Mouse (Mus musculus) heart, embryonic 11.5 days (tissue): ENCODE data around the gene Usp49. TPM values are rescaled to one million over a fixed set of nuclear protein-coding genes. Genes with fewer than 3 reads are reported as not detected.
A peak's percentile ranks its signal among the peaks of the same experiment; 100 is the strongest.
"Not testable (repeated sequence)": the region's sequence is repeated elsewhere in the genome, so short reads cannot be mapped to it uniquely, and the experiment has no call there.

ENCODE experiments used
- ATAC-seq: fragments of 200-750 bp; cut with Nextera tagmentation; replicated peaks from 2 replicates; pipeline ENCODE4 v1.8.0; 2017; ENCODE audit warnings: moderate library complexity; ENCODE audit not compliant: insufficient number of reproducible peaks, low FRiP score, low TSS enrichment
- H3K27ac ChIP-seq: fragments of 300-500 bp; sonication (generic); 2 replicates; pipeline ENCODE4 v1.5.1; 2014; ENCODE audit warnings: mild to moderate bottlenecking, low read depth, low read length
- H3K27me3 ChIP-seq: fragments of 300-500 bp; sonication (generic); 2 replicates; pipeline ENCODE4 v1.6.1; 2014; ENCODE audit warnings: mild to moderate bottlenecking, low read length, mixed read lengths; ENCODE audit not compliant: control insufficient read depth, insufficient read depth
- H3K36me3 ChIP-seq: fragments of 300-500 bp; sonication (generic); 2 replicates; pipeline ENCODE4 v1.6.1; 2014; ENCODE audit warnings: mild to moderate bottlenecking, low read length, moderate library complexity, mixed read lengths; ENCODE audit not compliant: control insufficient read depth, insufficient read depth
- H3K4me1 ChIP-seq: fragments of 300-500 bp; sonication (generic); 2 replicates; pipeline ENCODE4 v1.6.1; 2014; ENCODE audit warnings: low read length; ENCODE audit not compliant: control insufficient read depth, insufficient read depth
- H3K4me2 ChIP-seq: fragments of 300-500 bp; sonication (generic); 2 replicates; pipeline ENCODE4 v1.6.1; 2014; ENCODE audit warnings: mild to moderate bottlenecking, moderate library complexity
- H3K4me3 ChIP-seq: fragments of 300-500 bp; sonication (generic); 2 replicates; pipeline ENCODE4 v1.5.1; 2014; ENCODE audit warnings: low read depth, low read length
- H3K9ac ChIP-seq: fragments of 300-500 bp; sonication (generic); 2 replicates; pipeline ENCODE4 v1.6.1; 2014; ENCODE audit warnings: mild to moderate bottlenecking, low read depth, low read length, moderate library complexity
- H3K9me3 ChIP-seq: fragments of 300-500 bp; sonication (generic); replicated peaks from 2 replicates; pipeline ENCODE4 v1.6.1; 2016; ENCODE audit warnings: low read length; ENCODE audit not compliant: control insufficient read depth
- WGBS: fragments of 180-500 bp; shearing (Covaris S2); extraction: QIAGEN DNeasy Blood & Tissue Kit; methylation state at CpG from one replicate; pipeline ENCODE4 v1.1.7; 2014; ENCODE audit not compliant: insufficient replicate concordance; 5-methylcytosine and 5-hydroxymethylcytosine counted together
- polyA plus RNA-seq: library from polyadenylated mRNA; unstranded; fragments of >200 nt; fragmentation: Nextera tagmentation; extraction: Ambion mirVana; gene quantifications from 2 replicates; pipeline ENCODE4 v1.2.1, GENCODE M21; 2014

Gene Usp49
- polyA plus RNA-seq, 1 experiment from 2014 or later = 3.7 TPM

DNA sequence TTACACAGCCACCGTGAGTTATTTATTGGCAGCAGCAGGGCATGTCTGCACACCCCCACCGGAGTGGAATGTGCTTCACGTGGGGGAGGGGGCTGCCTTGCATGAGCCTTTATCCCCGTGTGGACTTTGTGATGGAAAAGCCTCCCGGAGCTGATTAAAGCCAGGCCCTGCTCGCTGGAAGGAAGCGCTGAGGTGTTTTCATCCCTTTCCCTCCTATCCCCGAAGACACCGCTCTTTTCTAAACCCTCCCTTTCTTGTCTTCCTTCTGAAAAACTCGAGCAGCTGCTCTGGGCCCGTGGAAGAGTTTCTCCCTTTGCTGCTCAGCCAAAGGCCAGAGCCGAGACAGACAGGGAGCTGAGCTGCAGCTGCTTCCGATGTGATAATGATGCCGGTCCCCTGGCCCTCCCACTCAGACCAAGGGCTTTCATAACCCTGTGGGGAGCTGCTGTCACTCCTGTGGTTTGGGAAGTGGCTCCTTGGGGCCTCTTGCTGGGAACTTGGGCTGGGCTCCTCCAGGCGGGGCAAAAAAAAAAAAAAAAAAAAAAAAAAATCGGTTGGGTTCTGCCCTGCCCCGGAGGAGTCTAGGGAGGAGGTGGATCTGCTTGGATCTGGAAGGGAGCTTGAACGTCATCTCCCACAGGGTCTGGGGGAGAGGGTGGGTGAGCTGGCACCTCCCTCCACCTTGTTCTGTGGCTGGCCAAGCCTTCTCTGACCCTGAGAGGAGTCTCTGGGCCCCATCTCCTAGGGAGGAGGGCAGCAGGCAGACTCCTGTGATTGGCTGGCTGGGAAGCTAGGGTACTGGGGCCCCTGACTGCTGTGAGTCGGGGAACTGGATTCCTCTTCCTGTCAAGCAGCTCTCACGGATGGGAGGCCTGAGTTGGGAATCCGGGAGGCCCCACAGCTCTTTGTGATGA lies 35.0 kb upstream of the Usp49 start:
- WGBS = under 1% methylated on average over 20 of the region's 21 CpGs
- H3K4me1 ChIP-seq = peaks cover 40% of the 10 kb centered on the region

DNA sequence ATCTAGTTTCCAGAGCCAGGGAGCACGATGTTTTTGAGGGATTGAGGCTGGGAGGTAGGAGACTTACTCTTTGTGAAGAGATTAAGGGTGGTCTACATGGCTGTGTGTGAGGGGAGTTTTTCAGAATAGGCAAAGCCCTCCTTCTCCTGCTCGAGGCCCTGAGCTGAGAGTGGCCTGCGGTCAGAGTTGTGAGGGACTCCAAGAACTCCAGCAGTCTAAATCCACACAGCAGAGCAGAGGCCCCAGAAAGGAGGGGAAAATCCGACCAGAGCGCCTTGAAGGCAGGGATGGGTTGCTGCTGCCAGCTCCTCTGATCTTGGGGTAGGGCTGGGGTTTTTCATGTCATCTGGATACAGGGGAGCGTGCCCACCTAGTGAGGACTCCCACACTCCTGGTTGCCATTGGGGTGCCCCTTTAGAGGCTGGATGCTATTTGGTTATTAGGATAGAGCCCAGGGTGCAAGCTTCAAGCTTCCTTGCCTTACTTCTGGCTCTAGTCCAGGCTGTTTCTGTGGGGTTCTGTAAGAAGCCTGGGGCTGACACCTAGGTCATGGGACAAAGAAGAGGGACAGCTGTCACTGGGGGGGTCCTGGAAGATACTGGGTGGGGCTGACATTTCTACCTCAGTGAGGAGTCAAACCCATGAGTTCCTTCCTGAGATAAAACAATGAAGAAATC lies 34.2 kb upstream of the Usp49 start:
- Histone ChIP-seq H3K27ac (peak overlapping the region; percentile 97), H3K36me3 (peaks cover 16% of the 10 kb centered on the region), H3K9me3 (no peaks in the 10 kb centered on the region), H3K4me3 (peak overlapping the region; percentile 93), H3K9ac (peak overlapping the region; percentile 97), H3K4me2 (peak overlapping the region; percentile 96), H3K27me3 (no peaks in the 10 kb centered on the region), H3K4me1 (peaks cover 35% of the 10 kb centered on the region)
- no peak for ATAC-seq
- 32% methylated on average over 6 of the region's 6 CpGs for WGBS

More for the DNA sequence above, 35.0 kb upstream of the Usp49 start:
- Histone ChIP-seq H3K4me3 (peak overlapping the region; percentile 93), H3K9me3 (no peaks in the 10 kb centered on the region), H3K27me3 (no peaks in the 10 kb centered on the region), H3K27ac (peak overlapping the region; percentile 97), H3K4me2 (peak overlapping the region; percentile 96), H3K36me3 (peaks cover 11% of the 10 kb centered on the region), H3K9ac (peak overlapping the region; percentile 97)
- ATAC-seq = peak; percentile 76

DNA sequence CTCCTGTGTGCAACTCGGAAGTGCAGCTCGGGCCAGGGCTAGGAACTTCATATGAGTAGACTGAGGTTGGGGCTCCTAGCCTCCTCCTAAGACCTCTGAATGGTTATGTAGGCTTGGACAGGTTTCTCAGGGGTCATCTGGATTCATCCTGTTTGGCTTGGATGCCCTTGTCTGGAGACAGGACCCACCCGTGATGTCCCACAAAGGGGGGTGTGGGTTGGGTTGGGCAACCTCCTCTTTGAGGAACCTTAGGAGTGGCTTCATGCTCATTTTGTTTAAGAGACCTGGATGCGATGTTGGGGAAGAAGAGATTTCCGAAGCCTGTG lies 33.7 kb upstream of the Usp49 start:
- no peak for ATAC-seq
- 66% methylated on average over 5 of the region's 5 CpGs for WGBS
- Histone ChIP-seq H3K27ac (peak overlapping the region; percentile 97), H3K9me3 (no peaks in the 10 kb centered on the region), H3K36me3 (peaks cover 21% of the 10 kb centered on the region), H3K4me2 (peak overlapping the region; percentile 96), H3K27me3 (no peaks in the 10 kb centered on the region), H3K9ac (peak overlapping the region; percentile 97), H3K4me1 (peaks cover 34% of the 10 kb centered on the region), H3K4me3 (peak overlapping the region; percentile 93)

DNA sequence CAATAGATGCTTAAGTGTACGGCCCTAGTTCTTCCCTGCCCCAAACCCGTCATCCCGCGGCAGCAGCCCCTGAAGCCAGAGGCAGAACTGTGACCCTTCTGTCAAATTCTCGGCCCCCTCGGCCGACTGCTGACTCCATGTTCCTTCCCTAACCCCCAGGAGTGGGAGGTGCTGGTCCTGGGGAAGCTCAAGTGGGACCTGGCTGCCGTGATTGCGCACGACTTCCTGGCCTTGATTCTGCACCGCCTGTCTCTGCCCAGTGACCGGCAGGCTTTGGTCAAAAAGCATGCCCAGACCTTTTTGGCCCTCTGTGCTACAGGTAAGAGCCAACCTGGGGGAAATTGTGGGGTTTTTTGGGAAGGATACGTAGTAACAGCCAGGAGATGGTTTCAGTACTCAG lies 33.2 kb upstream of the Usp49 start:
- H3K36me3 ChIP-seq = peaks cover 26% of the 10 kb centered on the region
- ATAC-seq = no peak
- no peaks in the 10 kb centered on the region for H3K9me3 ChIP-seq
- 51% methylated on average over 13 of the region's 13 CpGs for WGBS
- H3K4me3 ChIP-seq = peak overlapping the region; percentile 93
- peak overlapping the region; percentile 97 for H3K27ac ChIP-seq
- H3K9ac ChIP-seq = peak overlapping the region; percentile 97
- peak overlapping the region; percentile 96 for H3K4me2 ChIP-seq
- H3K27me3 ChIP-seq = no peaks in the 10 kb centered on the region
- peaks cover 34% of the 10 kb centered on the region for H3K4me1 ChIP-seq

DNA sequence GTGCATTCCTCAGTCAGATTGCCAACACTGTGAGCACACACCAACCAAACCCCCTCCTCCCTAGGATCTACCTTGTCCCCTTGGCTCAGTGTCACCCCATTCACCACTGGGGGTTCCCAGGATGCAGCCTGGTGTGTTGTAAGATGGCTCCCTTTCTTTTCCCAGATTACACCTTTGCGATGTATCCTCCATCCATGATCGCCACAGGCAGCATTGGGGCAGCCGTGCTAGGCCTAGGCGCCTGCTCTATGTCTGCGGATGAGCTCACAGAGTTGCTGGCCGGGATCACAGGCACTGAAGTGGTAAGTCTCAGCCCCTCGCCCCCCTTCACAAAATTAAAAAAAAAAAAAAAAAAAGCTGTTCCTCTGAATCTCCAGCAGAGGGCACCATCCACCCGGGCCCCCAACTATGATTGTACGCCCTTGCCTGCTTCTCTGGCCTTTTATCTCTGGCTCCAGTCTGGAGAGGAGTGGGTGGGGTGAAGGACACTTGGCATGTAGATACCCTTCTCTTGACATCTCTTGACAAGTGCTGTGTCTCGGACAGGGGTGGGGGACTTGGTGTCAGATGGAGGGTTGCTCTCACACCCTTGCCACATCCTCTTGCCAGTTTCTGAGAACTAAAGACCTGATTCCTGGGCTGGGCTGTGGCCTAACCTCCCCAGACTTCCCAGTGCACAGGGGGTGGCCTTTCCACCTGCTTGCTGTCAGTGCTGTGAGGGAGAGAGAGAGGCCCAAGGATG lies 32.5 kb upstream of the Usp49 start:
- Histone ChIP-seq H3K36me3 (peaks cover 30% of the 10 kb centered on the region), H3K4me3 (peak overlapping the region; percentile 93; the same call in 1 of the 2 replicates), H3K9ac (peak overlapping the region; percentile 97), H3K27ac (peak overlapping the region; percentile 97), H3K27me3 (no peaks in the 10 kb centered on the region), H3K9me3 (no peaks in the 10 kb centered on the region), H3K4me2 (peak overlapping the region; percentile 96), H3K4me1 (peaks cover 28% of the 10 kb centered on the region)
- 20% methylated on average over 10 of the region's 10 CpGs for WGBS
- ATAC-seq = peak; percentile 36

DNA sequence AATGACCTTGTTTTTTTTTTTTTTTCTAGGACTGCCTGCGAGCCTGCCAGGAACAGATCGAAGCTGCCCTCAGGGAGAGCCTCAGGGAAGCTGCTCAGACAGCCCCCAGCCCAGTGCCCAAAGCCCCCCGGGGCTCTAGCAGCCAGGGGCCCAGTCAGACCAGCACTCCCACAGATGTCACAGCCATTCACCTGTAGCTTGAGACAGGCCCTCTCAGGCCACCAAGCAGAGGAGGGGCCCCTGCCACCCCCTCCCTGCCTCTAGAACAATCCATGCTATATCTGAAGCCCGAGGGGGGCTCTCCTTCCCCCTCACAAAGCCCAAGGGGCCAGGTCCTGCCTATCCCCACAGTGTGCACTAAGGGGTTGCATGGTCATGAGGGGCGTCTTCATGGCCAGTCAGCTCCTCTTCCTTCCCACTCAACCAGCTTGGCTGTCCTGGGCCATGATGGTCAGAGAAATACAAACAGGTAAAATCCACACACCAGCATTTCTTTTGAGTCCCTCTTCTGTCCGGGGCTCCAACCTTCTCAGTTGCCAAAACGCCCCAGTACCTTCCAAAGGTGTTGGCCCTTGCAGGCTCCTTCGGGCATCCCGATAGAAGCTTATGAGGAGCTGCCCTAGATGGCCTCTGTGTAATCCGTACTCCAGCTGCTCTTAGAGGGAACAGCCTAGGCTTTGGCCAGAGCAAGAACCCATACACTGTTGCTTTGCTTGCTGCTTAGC lies 31.7 kb upstream of the Usp49 start:
- whole genome bisulfite sequencing = 73% methylated on average over 10 of the region's 10 CpGs
- not testable (repeated sequence) for ATAC-seq, H3K4me2 ChIP-seq, H3K4me3 ChIP-seq, H3K9me3 ChIP-seq, H3K27me3 ChIP-seq
- Histone ChIP-seq H3K4me1 (peaks cover 28% of the 10 kb centered on the region), H3K36me3 (peaks cover 31% of the 10 kb centered on the region), H3K27ac (peak overlapping the region; percentile 97), H3K9ac (0 out of 2 replicates have a peak overlapping the region, but pooled peaks have one; percentile 28)

DNA sequence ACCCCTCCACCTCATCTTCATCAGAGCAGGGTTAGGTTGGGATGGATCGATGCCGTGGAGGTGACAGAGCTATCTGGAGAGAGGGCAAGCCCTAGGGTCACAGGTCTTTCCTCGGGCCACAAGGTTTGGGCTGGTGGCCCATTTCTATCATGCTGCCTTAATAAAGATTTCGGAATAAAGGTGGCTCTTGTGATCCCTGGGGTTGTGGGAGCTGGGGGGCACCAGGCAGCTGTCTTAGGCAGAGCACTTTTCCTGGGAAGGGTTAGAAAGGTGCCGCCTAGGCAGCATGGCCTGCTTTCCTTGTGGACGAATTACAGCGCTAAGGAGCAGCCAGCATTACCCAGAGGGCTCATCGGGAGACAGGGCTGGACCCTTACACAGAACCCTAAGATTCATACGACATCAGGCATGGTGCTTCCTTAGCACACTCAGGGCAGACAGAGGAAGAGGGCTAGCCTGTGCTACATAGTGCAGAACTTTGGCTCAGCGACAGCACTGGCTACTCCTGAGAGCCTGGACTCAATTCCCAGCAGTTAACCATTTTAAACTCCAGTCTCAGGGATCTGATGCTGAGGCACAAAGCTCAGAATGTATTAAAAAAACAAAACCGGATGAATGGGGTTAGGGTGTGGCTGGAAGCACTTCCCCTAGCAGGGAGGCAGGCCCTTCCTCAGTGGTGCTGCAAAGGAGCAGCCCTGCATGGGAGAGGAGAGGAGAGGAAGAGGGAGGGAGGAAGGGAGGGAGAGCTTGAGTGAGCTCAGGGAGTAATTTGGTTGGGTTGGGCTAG lies 30.8 kb upstream of the Usp49 start:
- no peaks in the 10 kb centered on the region for H3K27me3 ChIP-seq
- 71% methylated on average over 11 of the region's 11 CpGs for WGBS
- no peak overlapping the region for H3K4me3 ChIP-seq
- no peak overlapping the region for H3K4me2 ChIP-seq
- H3K9me3 ChIP-seq = no peaks in the 10 kb centered on the region
- H3K27ac ChIP-seq = peak overlapping the region; percentile 60
- peaks cover 36% of the 10 kb centered on the region for H3K36me3 ChIP-seq
- H3K9ac ChIP-seq = peak overlapping the region; percentile 43; the same call in 1 of the 2 replicates
- peaks cover 28% of the 10 kb centered on the region for H3K4me1 ChIP-seq
- ATAC-seq = no peak
